Mouse (Mus musculus): ENCODE measurements around the gene Tmem131.

GRCm38 (mm10) chr1:36987172-36988148 is 44.0 kb upstream of the Tmem131 start:
- TF ChIP-seq CTCF (IDR thresholded peaks at IDR 0.05; ENCODE audit: low read depth) (no peak), EP300 (optimal IDR thresholded peaks at IDR 0.05) (no peak)

Measured in stomach, postnatal 0 days (tissue).